Mouse (Mus musculus) forebrain, embryonic 12.5 days (tissue): ENCODE measurements around the gene Sapcd2. TPM values are rescaled to one million over a fixed set of nuclear protein-coding genes. Genes with fewer than 3 reads are reported as not detected.
A peak's percentile ranks its signal among the peaks of the same experiment; 100 is the strongest.

Experiments
- ATAC-seq: fragments of 200-750 bp; cut with Nextera tagmentation; 2 replicates; pipeline ENCODE4 v1.8.0; 2017; ENCODE audit warnings: moderate TSS enrichment; ENCODE audit not compliant: low FRiP score
- H3K27ac ChIP-seq: fragments of 300-500 bp; sonication (generic); 2 replicates; pipeline ENCODE4 v1.5.1; 2016; ENCODE audit warnings: mild to moderate bottlenecking
- H3K27me3 ChIP-seq: fragments of 300-500 bp; sonication (generic); 2 replicates; pipeline ENCODE4 v1.6.1; 2016; ENCODE audit warnings: mild to moderate bottlenecking
- H3K36me3 ChIP-seq: fragments of 300-500 bp; sonication (generic); replicated peaks from 2 replicates; pipeline ENCODE4 v1.6.1; 2016; ENCODE audit warnings: mild to moderate bottlenecking
- H3K4me1 ChIP-seq: fragments of 300-500 bp; sonication (generic); 2 replicates; pipeline ENCODE4 v1.6.1; 2016
- H3K4me2 ChIP-seq: fragments of 300-500 bp; sonication (generic); 2 replicates; pipeline ENCODE4 v1.6.1; 2016; ENCODE audit warnings: mild to moderate bottlenecking, moderate library complexity
- H3K4me3 ChIP-seq: fragments of 300-500 bp; sonication (generic); replicated peaks from 2 replicates; pipeline ENCODE4 v1.5.1; 2016; ENCODE audit warnings: mild to moderate bottlenecking
- H3K9ac ChIP-seq: fragments of 300-500 bp; sonication (generic); 2 replicates; pipeline ENCODE4 v1.6.1; 2016; ENCODE audit warnings: mild to moderate bottlenecking
- H3K9me3 ChIP-seq: fragments of 300-500 bp; sonication (generic); 2 replicates; pipeline ENCODE4 v1.6.1; 2016
- WGBS: fragments of 180-500 bp; shearing (Covaris S2); methylation state at CpG from one replicate; pipeline ENCODE4 v1.1.7; 2016; 5-methylcytosine and 5-hydroxymethylcytosine counted together
- polyA plus RNA-seq: library from polyadenylated mRNA; unstranded; fragments of >200 nt; fragmentation: Nextera tagmentation; extraction: Ambion mirVana; gene quantifications from 2 replicates; pipeline ENCODE4 v1.2.1, GENCODE M21; 2016

The Sapcd2 gene
- polyA plus RNA-seq, 1 experiment from 2014 or later: 67.8 TPM

DNA sequence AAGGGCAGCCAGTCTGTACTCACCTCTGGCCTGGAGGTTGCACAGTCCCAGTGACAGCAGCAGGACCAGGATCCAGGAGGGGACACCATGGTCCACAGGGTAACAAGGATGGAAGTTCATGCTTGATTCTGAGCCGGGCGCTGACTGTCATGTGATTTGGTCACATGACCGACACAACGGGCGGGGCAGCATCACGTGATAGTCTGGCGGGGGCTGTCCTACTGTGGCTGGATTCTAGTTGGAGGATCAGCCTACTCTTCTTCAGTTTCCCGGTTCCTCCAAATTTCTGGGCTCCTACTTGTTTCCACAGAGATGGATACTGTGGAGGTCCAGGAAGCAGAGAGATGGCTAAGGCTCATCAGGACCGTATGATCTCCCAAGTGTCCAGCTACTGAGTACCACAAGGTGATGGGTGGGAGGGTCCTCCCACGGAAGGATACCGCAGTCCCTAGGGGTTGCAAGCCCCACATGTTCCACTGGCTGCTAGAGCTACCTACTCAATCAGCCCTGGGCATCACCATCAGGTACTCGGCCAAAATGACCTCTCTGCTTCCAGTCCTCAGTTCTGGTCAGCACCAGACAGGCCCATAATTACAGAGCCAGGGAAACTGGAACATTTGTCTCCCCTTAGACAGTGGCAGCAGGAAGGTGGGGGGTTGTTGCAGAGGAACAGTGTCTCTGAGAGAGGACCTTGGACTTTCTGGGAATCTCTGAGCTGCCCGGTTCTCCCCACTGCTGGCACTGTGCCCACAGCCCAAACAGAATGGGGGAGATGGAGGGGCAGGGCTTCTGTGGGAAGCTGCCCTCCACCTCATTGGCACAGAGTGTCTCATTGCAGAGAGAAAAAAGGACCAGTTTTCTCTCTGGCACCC lies 15.7 kb upstream of the Sapcd2 start, which contains the start of gene Dpp7:
TSS of gene Dpp7 (minus strand) at position 152 of the 872 bp plus-strand sequence.
- 5% methylated on average over 13 of the region's 13 CpGs for WGBS
- H3K4me1 ChIP-seq: peaks cover 21% of the 10 kb centered on the region

DNA sequence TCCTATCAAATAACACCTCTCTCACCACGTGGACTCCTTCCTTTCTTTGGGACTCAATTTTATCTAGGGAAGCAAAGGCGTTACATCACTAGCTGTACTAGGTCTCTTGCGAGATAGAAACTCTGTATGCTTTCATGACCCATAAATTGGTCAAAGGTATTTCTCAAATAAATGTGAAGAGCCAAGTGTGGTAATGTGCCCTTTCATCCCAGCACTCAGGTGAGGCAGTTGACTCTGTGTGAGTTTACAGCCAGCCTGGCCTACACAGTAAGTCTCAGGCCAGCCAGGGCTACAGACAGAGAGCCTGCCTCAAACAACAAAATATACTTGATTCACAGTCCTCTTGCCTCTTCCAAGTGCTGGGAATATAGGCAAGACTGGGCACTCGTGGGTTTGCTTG lies 12.3 kb upstream of the Sapcd2 start:
- H3K9me3 ChIP-seq: no peaks in the 10 kb centered on the region
- no peak overlapping the region for H3K4me2 ChIP-seq
- no peak overlapping the region for H3K4me3 ChIP-seq
- peaks cover 22% of the 10 kb centered on the region for H3K27me3 ChIP-seq
- H3K36me3 ChIP-seq: no peaks in the 10 kb centered on the region
- 81% methylated on average over 4 of the region's 4 CpGs for WGBS
- no peak overlapping the region for H3K27ac ChIP-seq
- peaks cover 22% of the 10 kb centered on the region for H3K4me1 ChIP-seq
- no peak overlapping the region for H3K9ac ChIP-seq
- no peak for ATAC-seq

More for the DNA sequence above, 15.7 kb upstream of the Sapcd2 start, which contains the start of gene Dpp7:
- Histone ChIP-seq H3K27me3 (no peaks in the 10 kb centered on the region), H3K9ac (peak within 1 kb of the TSS; percentile 62), H3K36me3 (peaks cover 23% of the 10 kb centered on the region), H3K9me3 (no peaks in the 10 kb centered on the region), H3K4me3 (peak within 1 kb of the TSS; percentile 51), H3K27ac (no peak within 1 kb of the TSS), H3K4me2 (peak within 1 kb of the TSS; percentile 85)
- ATAC-seq: peak; percentile 90

DNA sequence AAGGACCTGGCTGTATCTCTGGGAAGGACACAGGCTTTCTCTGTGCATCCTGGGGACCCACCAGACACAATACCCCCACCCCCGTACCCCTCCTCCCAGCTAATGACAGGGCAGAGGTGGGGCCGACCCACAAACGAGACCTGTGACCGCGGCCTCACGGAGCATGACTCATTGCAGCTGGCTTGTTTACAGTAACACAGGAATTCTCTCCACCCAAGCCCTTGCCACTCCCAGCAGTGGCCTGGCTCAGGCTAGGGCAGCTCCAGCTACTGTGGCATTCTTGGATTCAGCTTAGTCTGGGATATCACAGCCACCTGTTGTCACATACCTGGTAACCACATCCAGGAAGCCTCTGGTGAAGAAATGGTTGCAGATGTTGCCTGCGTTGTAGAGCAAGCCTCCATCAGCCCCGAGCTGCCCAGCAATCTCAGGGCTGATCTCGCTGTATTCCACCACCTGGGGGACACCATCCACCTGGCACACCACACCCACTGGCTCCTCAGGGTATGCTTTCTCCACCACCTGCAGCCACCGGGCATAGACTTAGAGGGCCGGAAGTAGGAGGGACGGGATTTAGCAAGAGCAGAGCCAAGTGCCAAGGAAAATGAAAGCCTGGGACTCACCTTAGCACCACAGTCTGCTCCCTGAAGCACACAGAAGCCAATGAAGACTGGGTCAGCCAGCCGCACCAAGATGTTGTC lies 8.5 kb upstream of the Sapcd2 start:
- Histone ChIP-seq H3K4me2 (no peak overlapping the region), H3K27me3 (peaks cover 52% of the 10 kb centered on the region), H3K36me3 (no peaks in the 10 kb centered on the region), H3K27ac (no peak overlapping the region), H3K4me1 (peaks cover 11% of the 10 kb centered on the region), H3K9me3 (no peaks in the 10 kb centered on the region), H3K9ac (no peak overlapping the region), H3K4me3 (no peak overlapping the region)
- WGBS: 66% methylated on average over 13 of the region's 13 CpGs
- no peak for ATAC-seq

DNA sequence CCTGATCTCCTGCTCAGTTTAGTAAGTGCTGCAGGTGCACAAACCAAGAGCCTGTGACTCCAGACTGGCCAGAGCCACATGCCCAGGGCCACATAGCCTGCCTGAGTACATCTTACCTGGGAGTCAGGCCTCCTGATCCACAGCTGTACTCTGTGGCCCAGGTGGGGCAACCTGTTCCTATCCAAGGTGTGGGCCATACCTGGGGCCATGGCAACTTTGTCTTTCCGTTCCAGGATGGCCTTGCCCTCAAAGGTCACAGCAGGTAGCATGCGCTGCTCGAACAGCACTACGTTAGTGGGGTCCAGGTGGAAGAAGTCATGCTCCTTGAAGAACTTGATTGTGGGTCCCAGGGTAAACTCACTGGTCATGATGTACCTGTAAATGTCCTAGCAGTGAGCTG lies 7.8 kb upstream of the Sapcd2 start:
- Histone ChIP-seq H3K27ac (no peak overlapping the region), H3K9me3 (no peaks in the 10 kb centered on the region), H3K27me3 (peaks cover 56% of the 10 kb centered on the region), H3K4me3 (no peak overlapping the region), H3K4me2 (no peak overlapping the region; the same call in 1 of the 2 replicates), H3K36me3 (no peaks in the 10 kb centered on the region), H3K4me1 (peaks cover 11% of the 10 kb centered on the region), H3K9ac (no peak overlapping the region)
- 88% methylated on average over 4 of the region's 4 CpGs for WGBS
- ATAC-seq: no peak

DNA sequence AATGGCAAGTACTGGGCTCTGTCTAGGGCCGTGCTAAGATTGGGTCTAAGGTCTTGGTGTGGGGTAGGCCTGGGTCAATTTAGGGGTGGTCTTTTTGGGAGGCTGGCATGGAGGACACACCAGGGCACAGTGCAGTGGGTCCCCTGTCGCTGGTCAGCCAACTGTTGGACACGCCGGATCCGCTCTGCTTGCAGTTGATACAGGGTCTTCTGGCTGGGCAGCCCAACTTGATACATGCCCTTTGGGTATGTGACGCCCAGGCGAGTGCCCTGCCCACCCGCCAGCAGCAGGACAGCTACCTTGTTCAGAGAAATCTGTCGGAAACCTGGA lies 7.4 kb upstream of the Sapcd2 start:
- Histone ChIP-seq H3K4me3 (peak overlapping the region; percentile 52), H3K27ac (no peak overlapping the region), H3K4me1 (peaks cover 11% of the 10 kb centered on the region), H3K4me2 (peak overlapping the region; percentile 97), H3K36me3 (no peaks in the 10 kb centered on the region), H3K9me3 (no peaks in the 10 kb centered on the region), H3K9ac (no peak overlapping the region), H3K27me3 (peaks cover 57% of the 10 kb centered on the region)
- ATAC-seq: peak; percentile 17; the same call in 1 of the 2 replicates
- 33% methylated on average over 9 of the region's 9 CpGs for WGBS

DNA sequence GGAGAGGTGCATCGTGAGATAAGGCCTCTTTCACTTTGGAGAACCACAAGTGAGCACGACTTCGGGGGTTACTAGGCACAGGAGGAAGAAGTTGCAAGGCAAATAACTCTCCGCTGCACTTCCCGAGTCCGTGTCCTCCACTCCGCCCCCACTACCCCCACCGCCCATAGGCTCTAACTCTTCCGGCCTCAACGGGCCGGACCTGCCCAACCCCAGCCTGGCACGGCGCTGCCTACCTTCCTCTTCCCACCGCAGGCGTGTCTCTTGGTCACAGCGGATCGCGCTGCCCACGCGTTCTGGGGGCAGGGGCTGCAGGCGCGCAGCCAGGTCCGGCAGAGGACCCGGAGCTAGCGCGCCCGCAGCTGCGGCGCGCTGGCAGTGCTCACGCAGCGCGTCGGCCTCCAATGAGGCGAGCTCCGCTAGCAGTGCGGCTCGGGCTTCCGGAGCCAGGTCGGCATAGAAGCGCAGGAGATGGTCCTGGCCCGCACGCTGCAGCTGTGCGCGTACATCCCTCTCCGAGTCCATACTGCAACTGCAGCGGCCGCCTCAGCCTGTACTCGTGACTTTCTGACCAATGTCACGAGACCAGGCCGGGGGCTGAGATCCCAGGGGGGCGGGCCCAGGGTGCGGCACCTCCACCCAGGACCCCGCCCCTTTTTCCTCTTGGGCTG lies 6.9 kb upstream of the Sapcd2 start, which contains the start of gene Uap1l1:
TSS of gene Uap1l1 (minus strand) at position 592 of the 671 bp plus-strand sequence.
- ATAC-seq: peak; percentile 59
- Histone ChIP-seq H3K27me3 (peaks cover 57% of the 10 kb centered on the region), H3K4me1 (peaks cover 11% of the 10 kb centered on the region), H3K27ac (no peak within 1 kb of the TSS), H3K4me2 (peak within 1 kb of the TSS; percentile 97), H3K9ac (peak within 1 kb of the TSS; percentile 69), H3K4me3 (peak within 1 kb of the TSS; percentile 52), H3K36me3 (no peaks in the 10 kb centered on the region), H3K9me3 (no peaks in the 10 kb centered on the region)
- under 1% methylated on average over 54 of the region's 54 CpGs for WGBS

DNA sequence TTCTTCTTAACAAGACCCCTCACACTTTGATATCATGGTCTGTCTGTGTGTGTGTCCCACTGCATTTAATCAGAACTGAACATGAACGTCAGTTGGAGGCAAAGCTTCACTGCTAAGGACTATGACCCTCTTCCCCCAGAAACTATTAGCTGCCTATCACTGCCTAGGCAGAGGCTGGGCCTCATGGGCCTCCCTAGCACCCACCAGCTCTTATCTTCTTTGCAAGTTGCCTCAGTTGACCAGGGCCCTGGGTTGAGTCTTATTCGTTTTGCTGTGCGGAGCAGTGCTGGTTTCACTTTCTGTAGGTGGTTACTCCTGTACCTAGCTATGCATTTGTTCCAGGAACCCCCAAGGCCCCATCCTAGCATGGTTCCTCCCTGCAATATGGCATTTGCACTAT lies 2.1 kb upstream of the Sapcd2 start:
- Histone ChIP-seq H3K27me3 (peaks cover 34% of the 10 kb centered on the region), H3K9ac (no peak overlapping the region), H3K4me3 (no peak overlapping the region), H3K27ac (no peak overlapping the region), H3K36me3 (peaks cover 7% of the 10 kb centered on the region), H3K4me2 (no peak overlapping the region), H3K4me1 (peaks cover 39% of the 10 kb centered on the region), H3K9me3 (no peaks in the 10 kb centered on the region)
- WGBS: 91% methylated on average over 3 of the region's 3 CpGs
- ATAC-seq: no peak

DNA sequence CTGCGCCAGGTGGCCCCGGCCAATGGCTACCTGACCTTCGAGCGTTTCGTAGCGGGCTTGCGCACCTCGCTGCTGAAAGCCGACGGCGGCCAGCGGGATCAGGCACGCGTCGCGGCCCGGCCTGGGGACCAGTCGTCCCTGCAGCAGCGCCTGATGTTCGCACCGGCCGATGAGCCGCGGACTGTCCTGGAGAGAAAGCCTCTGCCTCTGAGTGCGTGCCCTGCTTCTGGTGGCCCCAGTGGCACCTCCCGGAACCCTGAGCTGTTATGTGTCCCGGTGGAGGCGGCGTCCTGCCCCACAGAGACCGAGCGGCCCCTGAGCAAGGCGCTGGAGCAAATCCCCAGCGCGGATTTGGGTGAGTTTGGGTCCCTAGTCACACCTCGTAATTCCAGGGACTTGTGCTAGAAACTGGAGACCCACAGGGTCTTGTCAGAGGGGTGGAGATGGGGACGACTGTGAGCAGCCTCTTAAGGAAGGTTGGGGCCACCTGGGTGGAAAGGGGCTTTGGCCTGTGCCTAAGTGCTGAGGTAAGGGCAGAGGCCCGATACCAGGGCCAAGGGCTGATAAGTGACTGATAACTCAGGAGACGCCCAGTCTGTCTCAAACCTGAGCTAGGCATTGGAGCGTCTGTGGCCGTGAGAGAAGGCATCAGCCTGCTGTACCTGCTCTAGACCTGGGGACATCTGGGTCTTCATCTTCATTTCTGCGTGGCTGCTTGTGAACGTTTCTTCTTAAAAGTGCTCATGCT lies 697 bp downstream of the Sapcd2 start:
- peak overlapping the region; percentile 78 for H3K27ac ChIP-seq
- ATAC-seq: peak; percentile 28; the same call in 1 of the 2 replicates
- peak overlapping the region; percentile 83 for H3K9ac ChIP-seq
- peaks cover 32% of the 10 kb centered on the region for H3K4me1 ChIP-seq
- peak overlapping the region; percentile 79 for H3K4me3 ChIP-seq
- peaks cover 35% of the 10 kb centered on the region for H3K36me3 ChIP-seq
- peak overlapping the region; percentile 60 for H3K4me2 ChIP-seq
- H3K27me3 ChIP-seq: peaks cover 11% of the 10 kb centered on the region
- H3K9me3 ChIP-seq: no peaks in the 10 kb centered on the region
- 2% methylated on average over 42 of the region's 42 CpGs for WGBS

DNA sequence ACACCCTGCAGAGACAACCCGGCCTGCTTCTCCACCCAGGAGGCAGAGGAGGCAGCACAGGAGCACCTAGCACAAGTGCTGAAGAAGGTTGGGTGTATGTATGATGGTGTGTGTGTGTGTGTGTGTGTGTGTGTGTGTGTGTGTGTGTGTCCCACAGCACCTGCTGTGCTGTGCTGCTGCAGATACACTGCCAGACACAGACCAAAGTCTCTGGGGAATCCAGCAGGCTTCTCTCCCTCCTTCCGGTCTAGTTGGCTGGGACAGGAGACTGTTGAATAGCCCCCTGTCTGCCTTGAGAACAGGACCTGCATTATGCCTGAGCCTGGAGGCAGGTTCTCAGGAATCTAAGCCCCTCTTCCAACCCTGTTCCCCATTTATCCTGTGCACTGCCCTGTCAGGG lies 1.3 kb downstream of the Sapcd2 start:
- H3K9ac ChIP-seq: peak overlapping the region; percentile 83
- no peak for ATAC-seq
- peaks cover 6% of the 10 kb centered on the region for H3K27me3 ChIP-seq
- 23% methylated on average over 2 of the region's 2 CpGs for WGBS
- peaks cover 32% of the 10 kb centered on the region for H3K4me1 ChIP-seq
- H3K4me2 ChIP-seq: peak overlapping the region; percentile 60
- H3K9me3 ChIP-seq: no peaks in the 10 kb centered on the region
- peak overlapping the region; percentile 79 for H3K4me3 ChIP-seq
- no peak overlapping the region for H3K27ac ChIP-seq
- peaks cover 41% of the 10 kb centered on the region for H3K36me3 ChIP-seq

DNA sequence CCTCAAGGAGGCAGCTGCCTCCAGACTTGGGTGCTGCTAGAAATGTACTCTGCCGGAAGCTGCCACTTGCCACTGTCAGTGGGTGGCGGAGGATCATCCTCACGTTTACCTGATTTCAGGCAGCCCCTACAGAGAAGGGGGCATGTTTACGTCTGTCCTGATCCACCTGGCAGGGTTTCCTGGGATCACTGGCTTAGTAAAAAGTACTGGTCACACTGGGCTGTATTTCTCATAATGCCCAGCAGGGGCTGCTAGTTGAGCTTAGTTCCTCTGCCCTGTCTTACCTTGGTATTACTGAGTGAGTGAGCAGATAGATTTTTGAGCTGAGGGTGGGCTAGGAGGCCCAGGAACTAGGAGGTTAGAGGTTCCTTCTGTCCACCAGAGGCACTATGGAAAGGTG lies 4.5 kb downstream of the Sapcd2 start:
- Histone ChIP-seq H3K9ac (0 out of 2 replicates have a peak overlapping the region, but pooled peaks have one; percentile 2), H3K9me3 (no peaks in the 10 kb centered on the region), H3K4me2 (no peak overlapping the region), H3K27me3 (no peaks in the 10 kb centered on the region), H3K36me3 (peaks cover 41% of the 10 kb centered on the region), H3K27ac (no peak overlapping the region), H3K4me1 (peaks cover 27% of the 10 kb centered on the region), H3K4me3 (no peak overlapping the region)
- WGBS: 67% methylated on average over 4 of the region's 4 CpGs
- ATAC-seq: no peak

DNA sequence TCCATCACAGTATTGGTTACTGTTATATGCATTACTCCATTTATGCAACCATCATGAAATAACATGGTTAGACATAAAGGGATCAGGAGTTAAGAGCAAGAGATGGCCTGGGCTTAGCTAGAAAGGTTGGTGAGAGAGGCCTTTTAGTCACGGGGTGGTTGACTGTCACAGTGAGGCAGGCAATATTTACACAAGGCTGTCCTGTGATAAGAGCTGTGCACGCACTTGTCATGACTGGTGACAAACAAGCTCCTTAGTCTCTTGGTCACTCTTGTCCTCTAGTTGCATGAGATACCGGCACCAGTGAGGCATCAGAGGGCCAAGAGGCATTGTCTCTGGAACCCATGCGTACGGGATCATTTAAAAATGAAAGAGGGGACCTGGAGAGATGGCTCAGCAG lies 12.4 kb downstream of the Sapcd2 start:
- H3K27me3 ChIP-seq: no peaks in the 10 kb centered on the region; the same call in 1 of the 2 replicates
- no peak overlapping the region for H3K9ac ChIP-seq
- no peak overlapping the region for H3K27ac ChIP-seq
- H3K4me2 ChIP-seq: no peak overlapping the region
- ATAC-seq: no peak
- no peaks in the 10 kb centered on the region for H3K4me1 ChIP-seq
- H3K9me3 ChIP-seq: no peaks in the 10 kb centered on the region
- 81% methylated on average over 5 of the region's 5 CpGs for WGBS
- no peak overlapping the region for H3K4me3 ChIP-seq
- H3K36me3 ChIP-seq: no peaks in the 10 kb centered on the region
